Mouse (Mus musculus) mesoderm, embryonic 11.5 days (tissue): ENCODE measurements around the gene Gm15446.
A peak's percentile ranks its signal among the peaks of the same experiment; 100 is the strongest.
"Not testable (repeated sequence)": the region's sequence is repeated elsewhere in the genome, so short reads cannot be mapped to it uniquely, and the experiment has no call there.

Experiments
- DNase-seq: peaks from one replicate; pipeline ENCODE4 v3.0.0-alpha.2; 2012; ENCODE audit warnings: low read depth, low spot score

Gm15446 gene

GRCm38 (mm10) chr5:109923261-109924071 lies at the start of gene Gm15446:
Gene Gm15446 (plus strand): TSS chr5:109923400.
- DNase-seq: peak; percentile 78

GRCm38 (mm10) chr5:109924129-109924528 lies 929 bp downstream of the Gm15446 start:
- peak; percentile 14 for DNase-seq

- no peak for DNase-seq
Observed at GRCm38 (mm10) chr5:109924936-109925335, 1.7 kb downstream of the Gm15446 start.

GRCm38 (mm10) chr5:109950281-109950680 lies 27.1 kb downstream of the Gm15446 start:
- DNase-seq: no peak

- DNase-seq: not testable (repeated sequence)
Observed at GRCm38 (mm10) chr5:109980743-109981142, 57.5 kb downstream of the Gm15446 start.
